Mouse (Mus musculus): ENCODE results near the gene Neil1. TPM values are rescaled to one million over a fixed set of nuclear protein-coding genes. Genes with fewer than 3 reads are reported as not detected.

Neil1 gene
- total RNA-seq, 2 experiments from 2014 or later: 7.6 to 8.0 TPM

GRCm38 (mm10) chr9:57141417-57142353, 6.4 kb downstream of the Neil1 start:
- DNase-seq (ENCODE audit: extremely low spot score in 1 of 2, low spot score in 2 of 2): no peak
- intact Hi-C loops (cut with DNase I): no loop called here

GRCm38 (mm10) chr9:57139571-57139970, 8.5 kb downstream of the Neil1 start:
- intact Hi-C loops (cut with DNase I): no loop called here

GRCm38 (mm10) chr9:57139110-57139509, 9.0 kb downstream of the Neil1 start:
- DNase-seq (ENCODE audit: extremely low spot score in 1 of 2, low spot score in 2 of 2): no peak
- intact Hi-C loops (cut with DNase I): no loop called here

More at GRCm38 (mm10) chr9:57139571-57139970, 8.5 kb downstream of the Neil1 start:
- no peak for DNase-seq (ENCODE audit: extremely low spot score in 1 of 2, low spot score in 2 of 2)

- DNase-seq (ENCODE audit: extremely low spot score in 1 of 2, low spot score in 2 of 2): no peak
- intact Hi-C loops (cut with DNase I): no loop called here
Measured at GRCm38 (mm10) chr9:57138507-57138906, 9.6 kb downstream of the Neil1 start.

- intact Hi-C loops (cut with DNase I): no loop called here
- DNase-seq (ENCODE audit: extremely low spot score in 1 of 2, low spot score in 2 of 2): no peak
Measured at GRCm38 (mm10) chr9:57137777-57138176, 10.3 kb downstream of the Neil1 start.

- intact Hi-C loops (cut with DNase I): no loop called here
- no peak for DNase-seq (ENCODE audit: extremely low spot score in 1 of 2, low spot score in 2 of 2)
Measured at GRCm38 (mm10) chr9:57137246-57137645, 10.9 kb downstream of the Neil1 start.

- DNase-seq (ENCODE audit: extremely low spot score in 1 of 2, low spot score in 2 of 2): peak; percentile 90 to 96
- intact Hi-C loops (cut with DNase I): loop anchor here (5.0 kb wide), 2 partner anchors 54 to 184 kb away; no protein-coding TSS in a partner anchor
Measured at GRCm38 (mm10) chr9:57130577-57131433, 17.3 kb downstream of the Neil1 start, which contains the start of gene Man2c1. TSS of gene Man2c1 (plus strand) at chr9:57130690.

- intact Hi-C loops (cut with DNase I): loop anchor here (5.0 kb wide), 2 partner anchors 52 to 182 kb away; no protein-coding TSS in a partner anchor
- DNase-seq (ENCODE audit: extremely low spot score in 1 of 2, low spot score in 2 of 2): no peak
Measured at GRCm38 (mm10) chr9:57129641-57130040, 18.5 kb downstream of the Neil1 start.

GRCm38 (mm10) chr9:57117261-57117755, 30.8 kb downstream of the Neil1 start:
- no peak for DNase-seq (ENCODE audit: extremely low spot score in 1 of 2, low spot score in 2 of 2)
- intact Hi-C loops (cut with DNase I): no loop called here

Other genes with a start within 250 kb of the Neil1 start
- 1 to 10 TPM; 3.4 to 4.1 TPM for gene Snx33, start 219.9 kb downstream of the Neil1 start, total RNA-seq (2021)
- 10 to 100 TPM; 49.0 to 55.8 TPM for gene Imp3, start 210.8 kb downstream of the Neil1 start, total RNA-seq (2021)
- gene Snupn, start 197.4 kb downstream of the Neil1 start, total RNA-seq (2021): 10 to 100 TPM; 16.3 to 17.3 TPM
- gene Ptpn9, start 153.4 kb downstream of the Neil1 start, total RNA-seq (2021): 10 to 100 TPM; 27.1 to 28.5 TPM
- gene Sin3a, start 76.3 kb downstream of the Neil1 start, total RNA-seq (2021): 10 to 100 TPM; 29.5 to 34.8 TPM
- gene Man2c1, start 17.6 kb downstream of the Neil1 start, total RNA-seq (2021): 100 to 1,000 TPM; 140 to 148 TPM
- 10 to 100 TPM; 81.8 to 90.4 TPM for gene Commd4, start 10.0 kb upstream of the Neil1 start, total RNA-seq (2021)
- gene Trcg1, start 88.3 kb upstream of the Neil1 start, total RNA-seq (2021): not detected
- 10 to 100 TPM; 12.1 to 15.7 TPM for gene 1700017B05Rik, start 114.3 kb upstream of the Neil1 start, total RNA-seq (2021)

All from left cerebral cortex, postnatal 10 days (tissue).